Comparison of ENCODE assay signal across 8 mouse cellular contexts in the genomic region with DNA sequence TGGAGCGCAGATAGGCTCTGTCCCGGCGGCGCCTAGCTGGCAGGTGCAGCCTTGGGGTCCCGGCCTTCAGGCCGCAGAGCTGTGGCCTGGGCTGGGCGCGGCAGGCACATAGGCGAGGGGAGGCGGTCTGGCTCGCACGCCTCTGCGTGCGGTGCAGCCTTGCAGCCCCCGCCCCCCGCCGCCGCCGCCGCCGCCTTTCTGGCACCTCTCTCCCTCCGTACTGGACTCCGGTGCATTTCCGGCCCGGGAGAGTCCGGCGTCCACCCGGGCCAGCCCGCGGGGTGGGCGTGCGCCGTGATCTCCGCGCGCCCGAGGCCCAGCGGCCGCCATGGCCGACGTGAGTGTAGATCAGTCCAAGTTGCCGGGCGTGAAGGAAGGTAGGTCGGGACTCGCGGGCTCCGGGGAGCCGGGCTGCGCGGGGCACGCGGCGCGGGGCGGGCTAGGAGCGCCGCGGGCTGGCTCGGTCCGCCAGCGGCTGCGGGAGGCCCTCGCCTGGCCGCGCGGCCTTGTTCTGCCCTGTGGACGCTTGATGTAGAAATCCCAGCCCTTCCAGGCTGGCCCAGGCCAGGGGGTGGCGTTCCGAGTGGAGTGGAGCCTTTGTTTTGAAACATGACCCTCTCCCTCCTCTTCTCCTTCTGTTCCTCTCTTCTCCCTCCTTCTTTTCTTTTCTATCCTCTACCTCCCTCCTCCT. TPM values are rescaled to one million over a fixed set of nuclear protein-coding genes. Genes with fewer than 3 reads are reported as not detected.
DNase-seq lines count a peak whose midpoint lies in the region; ATAC-seq and TF ChIP-seq lines count a peak whose summit lies in the region.

A gene (plus strand): TSS at position 109 of the 691 bp plus-strand sequence.

- H3K27me3 ChIP-seq in forebrain, postnatal 0 days (ENCODE audit: insufficient read depth, low read length): no peaks in the 10 kb centered on the region
- H3K27me3 ChIP-seq in lung, embryonic 16.5 days (ENCODE audit: control insufficient read depth, insufficient read depth, low read depth, low read length): no peaks in the 10 kb centered on the region

- 2% methylated on average over 68 of the region's 69 CpGs for WGBS in forebrain, postnatal 0 days
- WGBS in lung, embryonic 16.5 days: under 1% methylated on average over 67 of the region's 69 CpGs

- intact Hi-C loops in heart, postnatal 36 days (cut with DNase I): no loop called here

- peak within 1 kb of the TSS; percentile 73 for H3K4me2 ChIP-seq in forebrain, postnatal 0 days (ENCODE audit: low read depth)
- H3K4me2 ChIP-seq in lung, embryonic 16.5 days (ENCODE audit: low read depth, low read length): peak within 1 kb of the TSS; percentile 75

- peak within 1 kb of the TSS; percentile 76 to 88 for H3K4me3 ChIP-seq in ES-E14 (ENCODE audit: insufficient read depth in 1 of 2, low read depth in 1 of 2, low read length in 2 of 2, poor library complexity in 1 of 2, severe bottlenecking in 1 of 2)
- H3K4me3 ChIP-seq in forebrain, postnatal 0 days (ENCODE audit: low read depth, low read length): peak within 1 kb of the TSS; percentile 84
- peak within 1 kb of the TSS; percentile 90 for H3K4me3 ChIP-seq in lung, embryonic 16.5 days (ENCODE audit: low read length)

- H3K9me3 ChIP-seq in ES-E14 (ENCODE audit: control insufficient read depth, insufficient read depth, low read depth, low read length): no peaks in the 10 kb centered on the region
- H3K9me3 ChIP-seq in forebrain, postnatal 0 days (ENCODE audit: low read length): no peaks in the 10 kb centered on the region
- no peaks in the 10 kb centered on the region for H3K9me3 ChIP-seq in lung, embryonic 16.5 days (ENCODE audit: control insufficient read depth, low read length)

- in situ Hi-C loops in ES-E14 (cut with MboI; ENCODE audit: low sequenced_read_pairs in 2 of 2, unreplicated experiment in 2 of 2): no loop called here

- peak; percentile 91 for ATAC-seq in forebrain, postnatal 0 days
- peak; percentile 97 for ATAC-seq in lung, embryonic 16.5 days (ENCODE audit: low read depth)

- H3K9ac ChIP-seq in ES-E14 (ENCODE audit: insufficient read depth, low read depth, low read length, poor library complexity, severe bottlenecking): peak within 1 kb of the TSS; percentile 87
- H3K9ac ChIP-seq in forebrain, postnatal 0 days: peak within 1 kb of the TSS; percentile 99
- peak within 1 kb of the TSS; percentile 92 for H3K9ac ChIP-seq in lung, embryonic 16.5 days (ENCODE audit: low read length)

- DNase-seq in ES-E14 (ENCODE audit: low read depth, low spot score): peak; percentile 42
- DNase-seq in cerebellum, adult 18-20 months: peak; percentile 78 to 87
- peak; percentile 81 for DNase-seq in forebrain, postnatal 0 days
- DNase-seq in heart, postnatal 36 days: peak; percentile 81 to 88
- peak; percentile 57 to 67 for DNase-seq in layer of hippocampus, adult 8-10 months (ENCODE audit: low spot score in 2 of 2)
- peak; percentile 63 for DNase-seq in ovary, postnatal 10 days (ENCODE audit: low spot score)
- DNase-seq in thymus, postnatal 10 days (ENCODE audit: low spot score in 2 of 2): peak; percentile 21 to 36

- no peak within 1 kb of the TSS for H3K27ac ChIP-seq in ES-E14 (ENCODE audit: insufficient read depth, low read depth, low read length, poor library complexity, severe bottlenecking)
- peak within 1 kb of the TSS; percentile 98 for H3K27ac ChIP-seq in forebrain, postnatal 0 days (ENCODE audit: low read depth, low read length)
- H3K27ac ChIP-seq in lung, embryonic 16.5 days (ENCODE audit: low read length): peak within 1 kb of the TSS; percentile 94

- H3K4me1 ChIP-seq in ES-E14 (ENCODE audit: control insufficient read depth in 2 of 2, insufficient read depth in 2 of 2, low read length in 2 of 2, poor library complexity in 1 of 2): no peaks in the 10 kb centered on the region
- H3K4me1 ChIP-seq in forebrain, postnatal 0 days (ENCODE audit: insufficient read depth): peaks cover 29% of the 10 kb centered on the region
- peaks cover 18% of the 10 kb centered on the region for H3K4me1 ChIP-seq in lung, embryonic 16.5 days (replicated peaks; ENCODE audit: control insufficient read depth, insufficient read depth, low read length)

- no peaks in the 10 kb centered on the region for H3K36me3 ChIP-seq in ES-E14 (ENCODE audit: control insufficient read depth, insufficient read depth, low read length, poor library complexity, severe bottlenecking)
- H3K36me3 ChIP-seq in forebrain, postnatal 0 days (ENCODE audit: insufficient read depth): no peaks in the 10 kb centered on the region
- no peaks in the 10 kb centered on the region for H3K36me3 ChIP-seq in lung, embryonic 16.5 days (ENCODE audit: control insufficient read depth, insufficient read depth, low read length)

- TF ChIP-seq CTCF in forebrain, postnatal 0 days (IDR thresholded peaks at IDR 0.05; ENCODE audit: low read depth): no peak

TF ChIP-seq in ES-E14, 5 proteins besides CTCF, POLR2A, EP300 and RAD21:
- no peak for TF ChIP-seq ZNF384 (IDR thresholded peaks at IDR 0.05; ENCODE audit: low read depth, low read length)
- TF ChIP-seq ZC3H11A (IDR thresholded peaks at IDR 0.05; ENCODE audit: borderline replicate concordance, low read depth, low read length): no peak
- TF ChIP-seq CHD2 (IDR thresholded peaks at IDR 0.05; ENCODE audit: low read depth, low read length): no peak
- TF ChIP-seq HCFC1 (IDR thresholded peaks at IDR 0.05; ENCODE audit: borderline replicate concordance, insufficient read depth, low read length): no peak
- no peak for TF ChIP-seq MAFK (IDR thresholded peaks at IDR 0.05; ENCODE audit: insufficient read depth, low read depth, low read length)

RNA-seq across cellular contexts. Expression of the gene that starts here (rescaled TPM):
- total RNA-seq in ES-E14 (2012; rRNA removed): 32.0 and 32.2 TPM in 2 replicates
- total RNA-seq in forebrain, postnatal 0 days (2014; rRNA removed): 61.9 and 74.3 TPM in 2 replicates
- polyA plus RNA-seq in forebrain, postnatal 0 days (2015; fragmentation: Nextera tagmentation; extraction: Ambion mirVana): 12.7 and 22.3 TPM in 2 replicates
- total RNA-seq in heart, postnatal 36 days (2021): 10 to 100 TPM; 36.9 to 38.6 TPM
- 10 to 100 TPM; 49.4 to 59.4 (median 52.6) TPM for total RNA-seq in layer of hippocampus, adult 8-10 months (2022)
- 38.9 and 41.6 TPM in 2 replicates for polyA plus RNA-seq in lung, embryonic 16.5 days (2015; fragmentation: Nextera tagmentation; extraction: Ambion mirVana)

Comparison
In these comparisons a context has a peak if more than half of its experiments do, and no peak if none do; other contexts are left out.
1. DNase-seq: peak in every context shown above with its lines; median percentile 84 in heart, postnatal 36 days; 82 in cerebellum, adult 18-20 months; 81 in forebrain, postnatal 0 days; 63 in ovary, postnatal 10 days; 62 in layer of hippocampus, adult 8-10 months; 42 in ES-E14; 28 in thymus, postnatal 10 days.